Mouse (Mus musculus): Measurements from ENCODE around the gene Gm15023. TPM values are rescaled to one million over a fixed set of nuclear protein-coding genes. Genes with fewer than 3 reads are reported as not detected.
"Not testable (repeated sequence)": the region's sequence is repeated elsewhere in the genome, so short reads cannot be mapped to it uniquely, and the experiment has no call there.

Gene Gm15023
- total RNA-seq (2014; fragmentation: Nextera tagmentation): not detected in 2 replicates
- total RNA-seq (2017): not detected in 2 replicates

- not testable (repeated sequence) for ATAC-seq (replicated peaks; ENCODE audit: low FRiP score, low TSS enrichment, poor library complexity, severe bottlenecking)
Measured at GRCm38 (mm10) chrX:135177532-135177931, at the start of gene Gm15023. TSS of gene Gm15023 (minus strand) at chrX:135177632.

- no peak for ATAC-seq (replicated peaks; ENCODE audit: low FRiP score, low TSS enrichment, poor library complexity, severe bottlenecking)
Measured at GRCm38 (mm10) chrX:135210436-135211221, 33.2 kb upstream of the Gm15023 start, which contains the start of gene Tceal6. TSS of gene Tceal6 (minus strand) at chrX:135210687.

- not testable (repeated sequence) for ATAC-seq (replicated peaks; ENCODE audit: low FRiP score, low TSS enrichment, poor library complexity, severe bottlenecking)
Measured at GRCm38 (mm10) chrX:135209773-135210435, 32.5 kb upstream of the Gm15023 start.

- not testable (repeated sequence) for ATAC-seq (replicated peaks; ENCODE audit: low FRiP score, low TSS enrichment, poor library complexity, severe bottlenecking)
Measured at GRCm38 (mm10) chrX:135189924-135190323, 12.5 kb upstream of the Gm15023 start.

GRCm38 (mm10) chrX:135188661-135189060 is 11.2 kb upstream of the Gm15023 start:
- ATAC-seq (replicated peaks; ENCODE audit: low FRiP score, low TSS enrichment, poor library complexity, severe bottlenecking): peak; percentile 57; the same call in 1 of the 2 replicates

Other genes starting within 250 kb of the Gm15023 start
- 0.52 TPM in 1 of 2 replicates, not detected in the other for gene Nxf2, start 212.9 kb downstream of the Gm15023 start, total RNA-seq (2014; fragmentation: Nextera tagmentation)
- 1.7 and 1.8 TPM in 2 replicates for gene Nxf2, start 212.9 kb downstream of the Gm15023 start, total RNA-seq (2017)
- 2.0 and 3.9 TPM in 2 replicates for gene Zmat1, start 168.4 kb downstream of the Gm15023 start, total RNA-seq (2014; fragmentation: Nextera tagmentation)
- gene Zmat1, start 168.4 kb downstream of the Gm15023 start, total RNA-seq (2017): 0.99 and 1.7 TPM in 2 replicates
- not detected in 2 replicates for gene Tceal6, start 33.1 kb upstream of the Gm15023 start, total RNA-seq (2014; fragmentation: Nextera tagmentation)
- not detected in 2 replicates for gene Tceal6, start 33.1 kb upstream of the Gm15023 start, total RNA-seq (2017)
- not detected in 2 replicates for gene Pramel3, start 124.7 kb upstream of the Gm15023 start, total RNA-seq (2014; fragmentation: Nextera tagmentation)
- gene Pramel3, start 124.7 kb upstream of the Gm15023 start, total RNA-seq (2017): not detected in 2 replicates
- not detected in 2 replicates for gene Gm5128, start 195.7 kb upstream of the Gm15023 start, total RNA-seq (2014; fragmentation: Nextera tagmentation)
- gene Gm5128, start 195.7 kb upstream of the Gm15023 start, total RNA-seq (2017): not detected in 2 replicates